Mouse (Mus musculus): ENCODE data around the gene Fbxl2. TPM values are rescaled to one million over a fixed set of nuclear protein-coding genes. Genes with fewer than 3 reads are reported as not detected.

Gene Fbxl2
- total and polyA plus RNA-seq, 3 experiments: 0.54 to 1.1 (median 0.81) TPM

DNA sequence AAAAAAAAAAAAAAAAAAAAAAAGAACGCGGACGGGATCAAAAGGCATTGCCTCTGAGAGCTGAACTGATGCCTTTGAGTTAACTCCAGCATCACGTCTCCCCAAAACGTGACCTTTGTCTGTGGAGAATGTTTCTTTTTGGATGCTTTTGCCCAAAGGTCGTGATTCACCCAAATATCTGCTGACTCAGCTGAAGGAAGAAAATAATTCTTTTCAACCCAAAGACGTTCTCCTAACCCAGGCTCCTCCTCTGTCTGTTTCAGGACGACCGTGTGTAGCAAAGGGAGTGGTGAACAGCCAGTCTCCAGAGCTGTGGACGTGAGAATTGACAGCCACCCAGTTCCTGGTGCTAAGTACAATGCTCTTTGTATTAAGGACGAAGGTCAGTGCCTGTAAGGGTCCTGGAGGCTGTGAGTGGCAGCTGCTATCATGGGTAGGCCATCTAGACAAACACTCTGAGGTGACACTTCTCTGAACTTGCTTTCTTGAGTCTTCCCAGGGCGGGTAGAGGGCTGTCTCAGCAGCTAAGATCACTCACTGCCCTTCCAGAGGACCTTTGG lies 22.6 kb upstream of the Fbxl2 start:
- no peaks in the 10 kb centered on the region for H3K36me3 ChIP-seq (replicated peaks in 1 of 2; ENCODE audit: control insufficient read depth in 1 of 2, insufficient read depth in 1 of 2, low read length in 1 of 2)
- H3K4me1 ChIP-seq (ENCODE audit: control insufficient read depth in 1 of 2, insufficient read depth in 2 of 2): no peaks in the 10 kb centered on the region
- no peak for DNase-seq (ENCODE audit: extremely low read depth)
- no peaks in the 10 kb centered on the region for H3K9me3 ChIP-seq (replicated peaks; ENCODE audit: low read length)
- no peaks in the 10 kb centered on the region for H3K27me3 ChIP-seq (replicated peaks)
- TF ChIP-seq MAFK (IDR thresholded peaks at IDR 0.05; ENCODE audit: insufficient replicate concordance, low read length) (peak; percentile 90), MXI1 (IDR thresholded peaks at IDR 0.05; ENCODE audit: low read depth, low read length) (no peak)
- no peak overlapping the region for H3K9ac ChIP-seq (ENCODE audit: insufficient read depth, low read depth)
- in situ Hi-C loops (cut with MboI; ENCODE audit: low pct_ligation_motif_present, low pct_unique_long_range_greater_than_20kb, low sequenced_read_pairs) (no loop called here), dilution Hi-C loops (cut with MboI; ENCODE audit: extremely low pct_ligation_motif_present, extremely low pct_unique_long_range_greater_than_20kb, low sequenced_read_pairs) (no loop called here)
- H3K4me3 ChIP-seq (replicated peaks in 1 of 3; ENCODE audit: low read depth in 2 of 3, low read length in 2 of 3, poor library complexity in 1 of 3): no peak overlapping the region
- H3K79me2 ChIP-seq (replicated peaks; ENCODE audit: control insufficient read depth, extremely low read depth, insufficient read depth, poor library complexity, severe bottlenecking): no peaks in the 10 kb centered on the region
- no peak overlapping the region for H3K27ac ChIP-seq (ENCODE audit: insufficient read depth, low read depth)
- H3K4me2 ChIP-seq (ENCODE audit: insufficient read depth, low read depth, poor library complexity, severe bottlenecking): no peak overlapping the region

DNA sequence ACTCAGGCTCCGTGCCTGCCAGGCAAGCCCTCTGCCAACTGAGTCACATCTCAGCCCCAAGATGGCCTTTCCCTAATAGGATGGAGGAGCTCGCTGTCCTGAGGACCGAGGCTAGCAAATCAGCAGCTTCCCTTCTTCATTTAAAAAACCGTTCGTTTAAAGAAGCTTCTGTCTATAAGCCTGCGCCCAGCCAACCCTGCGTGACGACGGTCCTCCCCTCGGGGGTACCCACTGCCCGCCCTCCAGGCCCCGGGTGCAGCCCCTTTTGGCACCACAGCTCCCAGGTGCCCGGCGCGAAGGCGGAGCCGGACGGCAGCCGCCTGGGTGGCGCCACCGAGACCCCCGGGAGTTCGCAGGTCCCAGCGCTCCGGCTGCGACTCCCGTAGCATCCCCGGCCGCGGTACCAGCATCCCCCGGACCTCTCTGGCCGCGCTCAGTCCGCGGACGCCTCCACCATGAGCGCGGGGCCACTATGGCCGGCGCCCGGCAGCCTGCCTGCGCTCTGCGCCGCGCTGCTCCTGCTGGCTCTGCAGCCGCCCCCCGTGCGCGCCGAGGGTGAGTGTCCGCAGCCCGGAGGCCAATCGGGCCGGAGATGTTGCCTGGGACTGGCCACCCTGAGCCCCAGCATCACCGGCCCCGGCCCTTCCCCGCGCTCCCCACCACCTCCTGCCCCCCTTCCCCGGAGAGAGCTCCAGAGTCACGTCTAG lies 11.3 kb upstream of the Fbxl2 start, which contains the start of gene Susd5:
Susd5 (plus strand) TSS at position 51 of the 707 bp plus-strand sequence.
- Histone ChIP-seq H3K9ac (ENCODE audit: insufficient read depth, low read depth) (no peak within 1 kb of the TSS), H3K27me3 (replicated peaks) (no peaks in the 10 kb centered on the region), H3K36me3 (replicated peaks in 1 of 2; ENCODE audit: control insufficient read depth in 1 of 2, insufficient read depth in 1 of 2, low read length in 1 of 2) (no peaks in the 10 kb centered on the region), H3K79me2 (replicated peaks; ENCODE audit: control insufficient read depth, extremely low read depth, insufficient read depth, poor library complexity, severe bottlenecking) (no peaks in the 10 kb centered on the region), H3K9me3 (replicated peaks; ENCODE audit: low read length) (no peaks in the 10 kb centered on the region), H3K27ac (ENCODE audit: insufficient read depth, low read depth) (no peak within 1 kb of the TSS), H3K4me3 (replicated peaks in 1 of 3; ENCODE audit: low read depth in 2 of 3, low read length in 2 of 3, poor library complexity in 1 of 3) (no peak within 1 kb of the TSS), H3K4me2 (ENCODE audit: insufficient read depth, low read depth, poor library complexity, severe bottlenecking) (no peak within 1 kb of the TSS), H3K4me1 (ENCODE audit: control insufficient read depth in 1 of 2, insufficient read depth in 2 of 2) (no peaks in the 10 kb centered on the region)
- dilution Hi-C loops (cut with MboI; ENCODE audit: extremely low pct_ligation_motif_present, extremely low pct_unique_long_range_greater_than_20kb, low sequenced_read_pairs) (no loop called here), in situ Hi-C loops (cut with MboI; ENCODE audit: low pct_ligation_motif_present, low pct_unique_long_range_greater_than_20kb, low sequenced_read_pairs) (no loop called here)
- no peak for DNase-seq (ENCODE audit: extremely low read depth)
- TF ChIP-seq ETS1 (conservative IDR thresholded peaks at IDR 0.05; ENCODE audit: low read depth, low read length) (no peak), ELF1 (IDR thresholded peaks at IDR 0.05; ENCODE audit: low read depth, low read length) (no peak), HCFC1 (IDR thresholded peaks at IDR 0.05; ENCODE audit: low read depth, low read length) (no peak), CTCF (conservative IDR thresholded peaks at IDR 0.05 in 1 of 2, IDR thresholded peaks at IDR 0.05 in 1 of 2; ENCODE audit: low read depth in 2 of 2, low read length in 2 of 2) (no peak), JUN (IDR thresholded peaks at IDR 0.05; ENCODE audit: insufficient read depth, low read depth, low read length) (no peak), KAT2A (IDR thresholded peaks at IDR 0.05; ENCODE audit: insufficient replicate concordance, low read length) (no peak), ZKSCAN1 (IDR thresholded peaks at IDR 0.05; ENCODE audit: borderline replicate concordance, low read depth, low read length) (no peak), RCOR1 (conservative IDR thresholded peaks at IDR 0.05; ENCODE audit: low read depth, low read length) (no peak), POLR2AphosphoS2 (IDR thresholded peaks at IDR 0.05; ENCODE audit: low read depth, low read length) (no peak), UBTF (IDR thresholded peaks at IDR 0.05; ENCODE audit: low read depth, low read length) (no peak), NRF1 (IDR thresholded peaks at IDR 0.05; ENCODE audit: low read depth, low read length) (no peak), MAFK (IDR thresholded peaks at IDR 0.05; ENCODE audit: insufficient replicate concordance, low read length) (no peak)
